17 mouse cellular contexts compared by ENCODE assay signal in genomic region chr13:83723396-83723795, GRCm38 (mm10).
A peak's percentile ranks its signal among the peaks of the same experiment; 100 is the strongest.
DNase-seq lines count a peak whose midpoint lies in the region; ATAC-seq lines count a peak whose summit lies in the region.
"Had no signal": no experiment of that assay in that cellular context is flagged by ENCODE, and none has a peak within 500 bp of the region (broad histone marks: within the 10 kb centered on the region; RNA-seq: fewer than 3 reads in every experiment).

No protein-coding gene starts in this region.

- peak overlapping the region; percentile 84 for H3K4me3 ChIP-seq in forebrain, embryonic 10.5 days
- peak overlapping the region; percentile 79 for H3K4me3 ChIP-seq in hindbrain, embryonic 13.5 days
- peak overlapping the region; percentile 52 for H3K4me3 ChIP-seq in midbrain, embryonic 16.5 days (ENCODE audit: low read depth, low read length)
- H3K4me3 ChIP-seq: limb, embryonic 15.5 days; stomach, embryonic 15.5 days had no signal

- H3K4me2 ChIP-seq in hindbrain, embryonic 13.5 days = peak overlapping the region; percentile 72
- H3K4me2 ChIP-seq in midbrain, embryonic 16.5 days (ENCODE audit: low read length) = peak overlapping the region; percentile 63
- H3K4me2 ChIP-seq: limb, embryonic 15.5 days; stomach, embryonic 15.5 days had no signal

- H3K9ac ChIP-seq in hindbrain, embryonic 13.5 days = peak overlapping the region; percentile 94
- H3K9ac ChIP-seq in midbrain, embryonic 16.5 days (ENCODE audit: low read depth, low read length) = peak overlapping the region; percentile 84
- H3K9ac ChIP-seq: limb, embryonic 15.5 days; stomach, embryonic 15.5 days had no signal

- peaks cover 100% of the 10 kb centered on the region for H3K27me3 ChIP-seq in forebrain, embryonic 10.5 days (ENCODE audit: poor library complexity, severe bottlenecking)
- peaks cover 4% of the 10 kb centered on the region; the same call in 1 of the 2 replicates for H3K27me3 ChIP-seq in hindbrain, embryonic 13.5 days
- no peaks in the 10 kb centered on the region for H3K27me3 ChIP-seq in midbrain, embryonic 16.5 days (ENCODE audit: control insufficient read depth, insufficient read depth, low read depth, low read length)

- WGBS in forebrain, embryonic 10.5 days = 10% methylated on average over 2 of the region's 2 CpGs
- WGBS in hindbrain, embryonic 13.5 days = 9% methylated on average over 2 of the region's 2 CpGs
- 26% methylated on average over 2 of the region's 2 CpGs for WGBS in midbrain, embryonic 16.5 days

- peak; percentile 27 to 29 for DNase-seq in cerebellum, postnatal 25 days
- no peak for DNase-seq in cerebellum, adult 9-11 months
- DNase-seq in forebrain, embryonic 10.5 days (ENCODE audit: extremely low spot score, low spot score) = no peak
- DNase-seq in kidney, adult 9 months = no peak
- DNase-seq in embryo, embryonic 11 days = no peak
- DNase-seq: B cell, adult 2 months; gastrocnemius, postnatal 25 days; kidney, postnatal 25 days; lung, adult 2 months; right cerebral cortex, postnatal 14 days; thymus, postnatal 25 days had no signal

- no peaks in the 10 kb centered on the region for H3K9me3 ChIP-seq in forebrain, embryonic 10.5 days
- no peaks in the 10 kb centered on the region for H3K9me3 ChIP-seq in hindbrain, embryonic 13.5 days
- no peaks in the 10 kb centered on the region for H3K9me3 ChIP-seq in midbrain, embryonic 16.5 days (replicated peaks; ENCODE audit: control insufficient read depth, low read length, poor library complexity, severe bottlenecking)
- H3K9me3 ChIP-seq: G1E; limb, embryonic 15.5 days; stomach, embryonic 15.5 days had no signal

- peaks cover 11% of the 10 kb centered on the region for H3K4me1 ChIP-seq in forebrain, embryonic 10.5 days
- H3K4me1 ChIP-seq in hindbrain, embryonic 13.5 days (replicated peaks) = peaks cover 5% of the 10 kb centered on the region; the same call in 1 of the 2 replicates
- no peaks in the 10 kb centered on the region for H3K4me1 ChIP-seq in midbrain, embryonic 16.5 days (ENCODE audit: control insufficient read depth, insufficient read depth, low read length)
- H3K4me1 ChIP-seq: stomach, embryonic 15.5 days had no signal

- no peak for ATAC-seq in hindbrain, embryonic 13.5 days (ENCODE audit: low FRiP score)
- no peak for ATAC-seq in midbrain, embryonic 16.5 days
- ATAC-seq in CD4-positive, CD25-positive, alpha-beta regulatory T cell, adult 4 months = no peak

- H3K27ac ChIP-seq in forebrain, embryonic 10.5 days = peak overlapping the region; percentile 100
- H3K27ac ChIP-seq in hindbrain, embryonic 13.5 days = peak overlapping the region; percentile 99
- H3K27ac ChIP-seq in midbrain, embryonic 16.5 days (ENCODE audit: low read length) = peak overlapping the region; percentile 97
- H3K27ac ChIP-seq: limb, embryonic 15.5 days; stomach, embryonic 15.5 days had no signal

- H3K36me3 ChIP-seq in forebrain, embryonic 10.5 days (replicated peaks) = peaks cover 13% of the 10 kb centered on the region
- H3K36me3 ChIP-seq in hindbrain, embryonic 13.5 days = no peaks in the 10 kb centered on the region
- no peaks in the 10 kb centered on the region for H3K36me3 ChIP-seq in midbrain, embryonic 16.5 days (ENCODE audit: control insufficient read depth, insufficient read depth, low read length)
- H3K36me3 ChIP-seq: G1E; limb, embryonic 15.5 days; stomach, embryonic 15.5 days had no signal

Comparison
In these comparisons a context has a peak if more than half of its experiments do, and no peak if none do; other contexts are left out.
1. DNase-seq: peak in cerebellum, postnatal 25 days (2 of 2); none in cerebellum, adult 9-11 months (single experiment), forebrain, embryonic 10.5 days (single experiment), kidney, adult 9 months (single experiment) and embryo, embryonic 11 days (single experiment).
2. Peak in every context shown above with its lines, with median percentiles within 50 percentile points of each other: H3K27ac ChIP-seq and H3K4me3 ChIP-seq.